Comparison of ENCODE assay signal across 31 mouse cellular contexts in the genomic region with DNA sequence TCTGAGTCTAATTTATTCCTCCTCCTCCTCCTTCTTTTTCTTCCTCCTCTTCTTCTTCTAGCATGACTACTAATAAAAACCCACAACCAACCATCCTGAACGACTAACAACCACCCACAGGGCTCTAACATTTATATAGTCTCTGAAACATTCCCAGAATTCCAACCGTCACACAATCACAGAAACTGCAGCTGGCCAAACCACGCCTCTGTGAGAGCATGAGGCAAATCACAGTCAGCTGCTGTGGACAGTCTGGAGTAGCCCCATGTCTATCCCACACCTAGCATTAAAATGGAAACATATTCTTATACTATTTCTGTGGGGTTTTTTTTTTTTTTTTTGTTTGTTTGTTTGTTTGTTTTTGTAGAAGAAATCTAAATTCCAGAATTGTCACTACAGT. TPM values are rescaled to one million over a fixed set of nuclear protein-coding genes. Genes with fewer than 3 reads are reported as not detected.
"Had no signal": no experiment of that assay in that cellular context is flagged by ENCODE, and none has a peak within 500 bp of the region (broad histone marks: within the 10 kb centered on the region; RNA-seq: fewer than 3 reads in every experiment).

No protein-coding gene starts in this region.

- H3K36me3 ChIP-seq: limb, embryonic 10.5 days; limb, embryonic 12.5 days; limb, embryonic 13.5 days; limb, embryonic 15.5 days; liver, embryonic 12.5 days; liver, embryonic 13.5 days; liver, embryonic 15.5 days; lung, embryonic 15.5 days; midbrain, embryonic 10.5 days; midbrain, embryonic 12.5 days; midbrain, embryonic 13.5 days; midbrain, embryonic 15.5 days; neural tube, embryonic 12.5 days had no signal

- DNase-seq: left cerebral cortex, postnatal 4 days; liver; liver, embryonic 13.5 days; liver, postnatal 0 days; lung, adult 18-20 months; lung, adult 2 months; lung, embryonic 14.5 days; lung, postnatal 10 days; lung, postnatal 14 days; lung, postnatal 36 days; lung, postnatal 4 days; midbrain, embryonic 14.5 days had no signal

- H3K4me3 ChIP-seq: limb, embryonic 10.5 days; limb, embryonic 12.5 days; limb, embryonic 13.5 days; limb, embryonic 15.5 days; liver, embryonic 12.5 days; liver, embryonic 13.5 days; liver, embryonic 15.5 days; lung, embryonic 15.5 days; megakaryocyte, embryonic 14.5 days; midbrain, embryonic 10.5 days; midbrain, embryonic 12.5 days; midbrain, embryonic 13.5 days; midbrain, embryonic 15.5 days; myocyte; neural tube, embryonic 12.5 days had no signal

- H3K27ac ChIP-seq: limb, embryonic 10.5 days; limb, embryonic 12.5 days; limb, embryonic 13.5 days; limb, embryonic 15.5 days; liver, embryonic 12.5 days; liver, embryonic 13.5 days; liver, embryonic 14.5 days; liver, embryonic 15.5 days; lung, embryonic 15.5 days; macrophage; midbrain, embryonic 10.5 days; midbrain, embryonic 12.5 days; midbrain, embryonic 13.5 days; midbrain, embryonic 15.5 days; neural tube, embryonic 12.5 days had no signal

- H3K27me3 ChIP-seq: limb, embryonic 12.5 days; limb, embryonic 13.5 days; limb, embryonic 15.5 days; liver, embryonic 12.5 days; liver, embryonic 13.5 days; liver, embryonic 15.5 days; lung, embryonic 15.5 days; midbrain, embryonic 13.5 days; midbrain, embryonic 15.5 days; neural tube, embryonic 12.5 days had no signal

- H3K9ac ChIP-seq: limb, embryonic 12.5 days; limb, embryonic 13.5 days; limb, embryonic 15.5 days; liver, embryonic 12.5 days; liver, embryonic 13.5 days; liver, embryonic 14.5 days; liver, embryonic 15.5 days; liver, postnatal 0 days; lung, embryonic 14.5 days; lung, embryonic 15.5 days; midbrain, embryonic 12.5 days; midbrain, embryonic 13.5 days; midbrain, embryonic 15.5 days; neural tube, embryonic 12.5 days had no signal

- H3K4me1 ChIP-seq: limb, embryonic 10.5 days; limb, embryonic 12.5 days; limb, embryonic 13.5 days; limb, embryonic 15.5 days; liver, embryonic 12.5 days; liver, embryonic 13.5 days; liver, embryonic 15.5 days; lung, embryonic 15.5 days; midbrain, embryonic 10.5 days; midbrain, embryonic 12.5 days; midbrain, embryonic 13.5 days; midbrain, embryonic 15.5 days; neural tube, embryonic 12.5 days had no signal

RNA-seq across cellular contexts. Expression of gene Ablim2, which starts 8.3 kb away (rescaled TPM):
- total RNA-seq: megakaryocyte progenitor cell, adult 5-6 weeks; monocyte, adult 5-6 weeks had no signal

RNA-seq across cellular contexts. Expression of gene Sh3tc1, which starts 9.6 kb away (rescaled TPM):
- total RNA-seq: megakaryocyte-erythroid progenitor cell, adult 5-6 weeks had no signal
